Mouse (Mus musculus) midbrain, postnatal 0 days (tissue): ENCODE results near the gene Elk4. TPM values are rescaled to one million over a fixed set of nuclear protein-coding genes. Genes with fewer than 3 reads are reported as not detected.

Source experiments
- ATAC-seq: fragments of 200-750 bp; cut with Nextera tagmentation; 2 replicates; pipeline ENCODE4 v1.8.0; 2017; ENCODE audit warnings: moderate number of reproducible peaks, mild to moderate bottlenecking, moderate TSS enrichment, moderate library complexity; ENCODE audit not compliant: low FRiP score
- DNase-seq: peaks from one replicate; pipeline ENCODE4 v3.0.0-alpha.2; 2015; ENCODE audit warnings: low spot score
- H3K27ac ChIP-seq: fragments of 300-500 bp; sonication (generic); 2 replicates; pipeline ENCODE4 v1.5.1; 2014; ENCODE audit warnings: low read depth, mild to moderate bottlenecking, low read length, mixed read lengths
- H3K27me3 ChIP-seq: fragments of 300-500 bp; sonication (generic); 2 replicates; pipeline ENCODE4 v1.6.1; 2014; ENCODE audit warnings: low read length, control low read depth, mixed read lengths; ENCODE audit not compliant: insufficient read depth
- H3K36me3 ChIP-seq: fragments of 300-500 bp; sonication (generic); 2 replicates; pipeline ENCODE4 v1.6.1; 2014; ENCODE audit warnings: low read length, control low read depth, mixed read lengths; ENCODE audit not compliant: insufficient read depth
- H3K4me1 ChIP-seq: fragments of 300-500 bp; sonication (generic); 2 replicates; pipeline ENCODE4 v1.6.1; 2014; ENCODE audit warnings: mild to moderate bottlenecking, control low read depth, antibody characterized with exemption, low read length, mixed read lengths; ENCODE audit not compliant: insufficient read depth
- H3K4me2 ChIP-seq: fragments of 300-500 bp; sonication (generic); 2 replicates; pipeline ENCODE4 v1.6.1; 2014; ENCODE audit warnings: low read depth, mild to moderate bottlenecking, low read length, mixed read lengths; ENCODE audit not compliant: poor library complexity, severe bottlenecking
- H3K4me3 ChIP-seq: fragments of 300-500 bp; sonication (generic); 2 replicates; pipeline ENCODE4 v1.5.1; 2014; ENCODE audit warnings: low read depth, mild to moderate bottlenecking, low read length, moderate library complexity
- H3K9ac ChIP-seq: fragments of 300-500 bp; sonication (generic); replicated peaks from 2 replicates; pipeline ENCODE4 v1.6.1; 2014; ENCODE audit warnings: mild to moderate bottlenecking, low read length, moderate library complexity, mixed read lengths; ENCODE audit not compliant: poor library complexity, severe bottlenecking
- H3K9me3 ChIP-seq: fragments of 300-500 bp; sonication (generic); 2 replicates; pipeline ENCODE4 v1.6.1; 2016; ENCODE audit warnings: low read length, control low read depth
- CTCF ChIP-seq: IDR thresholded peaks from 2 replicates; pipeline ENCODE4 v1.5.1; 2016; ENCODE audit warnings: antibody characterized with exemption, mild to moderate bottlenecking
- WGBS: fragments of 180-500 bp; shearing (Covaris S2); extraction: QIAGEN DNeasy Blood & Tissue Kit; methylation state at CpG from one replicate; pipeline ENCODE4 v1.1.7; 2014; 5-methylcytosine and 5-hydroxymethylcytosine counted together
- polyA plus RNA-seq: library from polyadenylated mRNA; unstranded; fragments of >200 nt; fragmentation: Nextera tagmentation; extraction: Ambion mirVana; gene quantifications from 2 replicates; pipeline ENCODE4 v1.2.1, GENCODE M21; 2015
- total RNA-seq: library from RNA; depleted of rRNA; stranded (reverse); fragments of >200 nt; gene quantifications from 2 replicates; pipeline ENCODE4 v1.2.3, GENCODE M21; 2014

The Elk4 gene
- total and polyA plus RNA-seq, 2 experiments from 2014 or later, result 8.1 to 17.6 TPM

DNA sequence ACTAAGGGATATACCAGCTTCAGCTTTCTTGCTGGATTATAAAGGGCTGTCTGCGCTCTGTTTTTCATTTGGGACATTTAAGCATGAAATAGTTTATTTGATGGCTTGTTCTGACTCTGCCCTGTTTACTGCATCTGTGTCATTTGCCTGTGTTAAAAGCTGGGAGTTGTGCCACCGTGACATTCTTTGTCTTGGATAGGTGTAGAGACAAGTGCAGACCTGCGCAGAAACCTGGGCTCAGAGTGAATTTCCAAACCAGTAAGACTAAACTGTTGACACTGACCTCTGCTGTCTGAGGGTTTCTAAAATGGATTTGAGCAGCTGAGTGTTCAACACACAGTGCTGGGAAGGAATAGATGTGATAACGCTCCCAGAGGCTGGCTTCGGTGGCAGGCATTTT, 20.6 kb downstream of the Elk4 start:
- Histone ChIP-seq H3K9ac (no peak overlapping the region), H3K4me3 (no peak overlapping the region), H3K4me2 (no peak overlapping the region), H3K9me3 (no peaks in the 10 kb centered on the region), H3K36me3 (peaks cover 33% of the 10 kb centered on the region), H3K4me1 (no peaks in the 10 kb centered on the region), H3K27ac (no peak overlapping the region), H3K27me3 (no peaks in the 10 kb centered on the region)
- TF ChIP-seq CTCF, result no peak
- ATAC-seq (no peak), DNase-seq (no peak)
- WGBS, result 96% methylated on average over 5 of the region's 5 CpGs

GRCm38 (mm10) chr1:132028413-132028812, 21.0 kb downstream of the Elk4 start:
- Histone ChIP-seq H3K4me1 (no peaks in the 10 kb centered on the region), H3K27ac (no peak overlapping the region), H3K4me3 (no peak overlapping the region), H3K36me3 (peaks cover 35% of the 10 kb centered on the region), H3K4me2 (no peak overlapping the region), H3K9me3 (no peaks in the 10 kb centered on the region), H3K9ac (no peak overlapping the region), H3K27me3 (no peaks in the 10 kb centered on the region)
- 89% methylated on average over 9 of the region's 9 CpGs for WGBS
- ATAC-seq, result no peak
- TF ChIP-seq CTCF, result no peak
- DNase-seq, result no peak

- no peak for ATAC-seq
- no peaks in the 10 kb centered on the region for H3K27me3 ChIP-seq
- no peak overlapping the region for H3K9ac ChIP-seq
- peak; percentile 51 for TF ChIP-seq CTCF
- peaks cover 22% of the 10 kb centered on the region for H3K36me3 ChIP-seq
- no peaks in the 10 kb centered on the region for H3K4me1 ChIP-seq
- no peak overlapping the region for H3K4me2 ChIP-seq
- no peak overlapping the region for H3K4me3 ChIP-seq
- H3K27ac ChIP-seq, result no peak overlapping the region
- DNase-seq, result no peak
- no peaks in the 10 kb centered on the region for H3K9me3 ChIP-seq
- WGBS, result 72% methylated on average over 2 of the region's 2 CpGs
Observed at GRCm38 (mm10) chr1:132030574-132030973, 23.2 kb downstream of the Elk4 start.

GRCm38 (mm10) chr1:132032172-132032571, 24.8 kb downstream of the Elk4 start:
- no peak for TF ChIP-seq CTCF
- Histone ChIP-seq H3K27ac (no peak overlapping the region), H3K4me3 (no peak overlapping the region), H3K4me1 (no peaks in the 10 kb centered on the region), H3K36me3 (peaks cover 22% of the 10 kb centered on the region), H3K9me3 (no peaks in the 10 kb centered on the region), H3K27me3 (no peaks in the 10 kb centered on the region), H3K9ac (no peak overlapping the region), H3K4me2 (no peak overlapping the region)
- DNase-seq (no peak), ATAC-seq (no peak)
- 92% methylated on average over 7 of the region's 7 CpGs for WGBS

- no peaks in the 10 kb centered on the region for H3K9me3 ChIP-seq
- H3K4me3 ChIP-seq, result no peak overlapping the region
- 76% methylated on average over 3 of the region's 3 CpGs for WGBS
- no peak overlapping the region for H3K27ac ChIP-seq
- peaks cover 7% of the 10 kb centered on the region for H3K36me3 ChIP-seq
- TF ChIP-seq CTCF, result no peak
- H3K4me1 ChIP-seq, result no peaks in the 10 kb centered on the region
- ATAC-seq (no peak), DNase-seq (no peak)
- H3K4me2 ChIP-seq, result no peak overlapping the region
- no peak overlapping the region for H3K9ac ChIP-seq
- H3K27me3 ChIP-seq, result no peaks in the 10 kb centered on the region
Observed at GRCm38 (mm10) chr1:132037746-132038145, 30.3 kb downstream of the Elk4 start.

- Histone ChIP-seq H3K27me3 (no peaks in the 10 kb centered on the region), H3K4me1 (no peaks in the 10 kb centered on the region), H3K9ac (no peak overlapping the region), H3K27ac (no peak overlapping the region), H3K9me3 (no peaks in the 10 kb centered on the region), H3K4me2 (no peak overlapping the region), H3K36me3 (no peaks in the 10 kb centered on the region), H3K4me3 (no peak overlapping the region)
- DNase-seq (no peak), ATAC-seq (no peak)
- no peak for TF ChIP-seq CTCF
- WGBS, result 83% methylated on average over 5 of the region's 5 CpGs
Observed at GRCm38 (mm10) chr1:132038753-132039152, 31.3 kb downstream of the Elk4 start.
